Mouse (Mus musculus) spleen, adult 2 months (tissue): ENCODE measurements around the gene Ptch2. TPM values are rescaled to one million over a fixed set of nuclear protein-coding genes. Genes with fewer than 3 reads are reported as not detected.

Source experiments
- DNase-seq, 2 experiments: peaks; one replicate each; pipeline versions ENCODE4 v3.0.0 to v3.0.0-alpha.2; 2012 to 2021; ENCODE audit warnings: low spot score in 2 of 2, low read depth in 1 of 2
- H3K27ac ChIP-seq: fragments of 200-500 bp; 2 replicates; pipeline ENCODE4 v1.5.1; 2012; ENCODE audit warnings: low read length, inconsistent platforms; ENCODE audit not compliant: insufficient read depth
- H3K27me3 ChIP-seq: fragments of 200-500 bp; 2 replicates; pipeline ENCODE4 v1.6.1; 2012; ENCODE audit warnings: mild to moderate bottlenecking, moderate library complexity, low read length, inconsistent platforms; ENCODE audit not compliant: control insufficient read depth, insufficient read depth
- H3K36me3 ChIP-seq: fragments of 200-500 bp; 2 replicates; pipeline ENCODE4 v1.6.1; 2012; ENCODE audit warnings: mild to moderate bottlenecking, low read length, inconsistent platforms; ENCODE audit not compliant: control insufficient read depth, insufficient read depth
- H3K4me1 ChIP-seq: fragments of 200-500 bp; 2 replicates; pipeline ENCODE4 v1.6.1; 2011; ENCODE audit warnings: inconsistent platforms; ENCODE audit not compliant: control insufficient read depth, insufficient read depth, insufficient read length
- H3K4me3 ChIP-seq: fragments of 200-500 bp; 2 replicates; pipeline ENCODE4 v1.5.1; 2011; ENCODE audit warnings: mild to moderate bottlenecking, inconsistent platforms; ENCODE audit not compliant: insufficient read depth, insufficient read length; ENCODE audit errors: extremely low read depth
- CTCF ChIP-seq: fragments of 200-500 bp; IDR thresholded peaks from 2 replicates; pipeline ENCODE4 v1.5.1; 2011; ENCODE audit warnings: mild to moderate bottlenecking, inconsistent platforms; ENCODE audit not compliant: insufficient read depth, insufficient read length, insufficient replicate concordance; ENCODE audit errors: extremely low read depth
- POLR2A ChIP-seq: fragments of 200-500 bp; IDR thresholded peaks from 2 replicates; pipeline ENCODE4 v1.6.1; 2011; ENCODE audit warnings: low read depth, low read length, inconsistent platforms
- WGBS: fragments of 180-500 bp; shearing (Covaris S2); methylation state at CpG from one replicate; pipeline ENCODE4 v1.1.7; 2018; 5-methylcytosine and 5-hydroxymethylcytosine counted together
- polyA plus RNA-seq: library from polyadenylated mRNA; depleted of rRNA; stranded (reverse); fragments of >200 nt; gene quantifications from 2 replicates; pipeline ENCODE4 v1.2.3, GENCODE M21; 2012; rRNA removed

The Ptch2 gene
- 0.45 and 0.51 TPM in 2 replicates for polyA plus RNA-seq

- Histone ChIP-seq H3K27ac (no peak within 1 kb of the TSS), H3K27me3 (peaks cover 6% of the 10 kb centered on the region), H3K4me1 (peaks cover 2% of the 10 kb centered on the region; the same call in 1 of the 2 replicates), H3K36me3 (no peaks in the 10 kb centered on the region), H3K4me3 (peak within 1 kb of the TSS; percentile 22; the same call in 1 of the 2 replicates)
- DNase-seq: no peak
- 5% methylated on average over 50 of the region's 50 CpGs for WGBS
- TF ChIP-seq POLR2A: no peak
- TF ChIP-seq CTCF: no peak
These were observed at the start of gene Ptch2 for GRCm38 (mm10) chr4:117095551-117096452. Gene Ptch2, plus strand, starts transcription at chr4:117096075.

GRCm38 (mm10) chr4:117048836-117049235 lies 47.0 kb upstream of the Ptch2 start:
- no peak overlapping the region for H3K4me3 ChIP-seq
- no peaks in the 10 kb centered on the region for H3K4me1 ChIP-seq
- no peaks in the 10 kb centered on the region for H3K27me3 ChIP-seq
- no peak for DNase-seq
- WGBS: 84% methylated on average over 3 of the region's 3 CpGs
- H3K27ac ChIP-seq: no peak overlapping the region
- TF ChIP-seq POLR2A (no peak), CTCF (no peak)
- no peaks in the 10 kb centered on the region; the same call in 1 of the 2 replicates for H3K36me3 ChIP-seq

GRCm38 (mm10) chr4:117049485-117049884 lies 46.4 kb upstream of the Ptch2 start:
- Histone ChIP-seq H3K4me3 (no peak overlapping the region), H3K4me1 (no peaks in the 10 kb centered on the region), H3K36me3 (no peaks in the 10 kb centered on the region; the same call in 1 of the 2 replicates), H3K27me3 (no peaks in the 10 kb centered on the region), H3K27ac (no peak overlapping the region)
- 91% methylated on average over 1 of the region's 1 CpGs for WGBS
- DNase-seq: no peak
- TF ChIP-seq POLR2A (no peak), CTCF (no peak)

- Histone ChIP-seq H3K36me3 (no peaks in the 10 kb centered on the region), H3K4me1 (no peaks in the 10 kb centered on the region), H3K4me3 (no peak overlapping the region), H3K27ac (no peak overlapping the region), H3K27me3 (no peaks in the 10 kb centered on the region)
- WGBS: 90% methylated on average over 4 of the region's 4 CpGs
- no peak for TF ChIP-seq CTCF
- TF ChIP-seq POLR2A: no peak
- no peak for DNase-seq
These were observed 43.2 kb upstream of the Ptch2 start for GRCm38 (mm10) chr4:117052626-117053025.

- H3K27me3 ChIP-seq: no peaks in the 10 kb centered on the region
- H3K4me1 ChIP-seq: no peaks in the 10 kb centered on the region
- no peak for DNase-seq
- no peak overlapping the region for H3K27ac ChIP-seq
- H3K4me3 ChIP-seq: no peak overlapping the region
- WGBS: 87% methylated on average over 4 of the region's 4 CpGs
- TF ChIP-seq CTCF: no peak
- TF ChIP-seq POLR2A: no peak
- no peaks in the 10 kb centered on the region for H3K36me3 ChIP-seq
These were observed 41.9 kb upstream of the Ptch2 start for GRCm38 (mm10) chr4:117053956-117054355.

GRCm38 (mm10) chr4:117056102-117056501 lies 39.8 kb upstream of the Ptch2 start:
- no peak for DNase-seq

GRCm38 (mm10) chr4:117056514-117056913 lies 39.4 kb upstream of the Ptch2 start:
- no peaks in the 10 kb centered on the region for H3K4me1 ChIP-seq
- H3K4me3 ChIP-seq: no peak overlapping the region
- 88% methylated on average over 2 of the region's 2 CpGs for WGBS
- no peak for TF ChIP-seq CTCF
- no peak for TF ChIP-seq POLR2A
- H3K27ac ChIP-seq: no peak overlapping the region
- H3K27me3 ChIP-seq: no peaks in the 10 kb centered on the region
- H3K36me3 ChIP-seq: peaks cover 1% of the 10 kb centered on the region
- DNase-seq: no peak

More at GRCm38 (mm10) chr4:117056102-117056501, 39.8 kb upstream of the Ptch2 start:
- Histone ChIP-seq H3K27me3 (no peaks in the 10 kb centered on the region), H3K27ac (no peak overlapping the region), H3K4me3 (no peak overlapping the region), H3K36me3 (peaks cover 1% of the 10 kb centered on the region), H3K4me1 (no peaks in the 10 kb centered on the region)
- no peak for TF ChIP-seq POLR2A
- no peak for TF ChIP-seq CTCF
